Mouse (Mus musculus) retina, postnatal 7 days (tissue): Measurements from ENCODE around the gene Samd14.
"Not testable (repeated sequence)": the region's sequence is repeated elsewhere in the genome, so short reads cannot be mapped to it uniquely, and the experiment has no call there.

Source experiments
- DNase-seq: peaks from one replicate; pipeline ENCODE4 v3.0.0-alpha.2; 2012; ENCODE audit warnings: low read depth, low spot score

Samd14 gene

DNA sequence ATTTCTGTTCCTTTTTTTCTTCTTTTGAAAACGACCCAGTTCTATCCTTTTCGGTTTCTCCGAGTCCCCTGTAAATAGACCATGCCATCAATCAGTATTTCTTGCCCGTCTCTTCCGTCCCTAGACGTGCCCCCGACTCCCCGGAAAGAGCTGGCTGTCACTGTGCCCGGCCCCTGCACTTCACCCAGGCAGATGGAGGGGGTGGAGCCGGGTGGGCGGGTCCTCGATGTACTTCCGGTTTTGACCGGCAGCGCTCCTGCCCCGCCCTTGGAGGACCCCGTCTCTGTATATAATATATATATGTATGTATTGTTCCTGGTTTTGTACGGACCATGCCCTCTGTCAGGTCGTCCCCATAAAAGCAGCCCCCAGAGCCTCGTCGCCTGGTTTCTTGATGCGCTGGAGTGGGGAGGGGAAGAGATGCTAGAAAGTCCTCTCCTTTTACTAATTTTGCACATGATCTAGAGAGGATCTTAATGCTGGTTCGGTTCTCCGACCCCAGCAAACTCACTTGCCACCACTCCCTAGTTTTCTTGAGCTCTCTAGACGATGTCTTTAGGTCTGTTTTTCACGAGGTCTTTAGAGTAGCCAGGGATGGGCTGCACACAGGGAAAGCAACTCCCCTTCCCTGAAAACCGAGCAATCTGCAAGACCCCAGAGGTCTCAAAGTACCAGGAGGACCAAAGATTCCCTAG, 3.0 kb upstream of the Samd14 start:
- no peak for DNase-seq

DNA sequence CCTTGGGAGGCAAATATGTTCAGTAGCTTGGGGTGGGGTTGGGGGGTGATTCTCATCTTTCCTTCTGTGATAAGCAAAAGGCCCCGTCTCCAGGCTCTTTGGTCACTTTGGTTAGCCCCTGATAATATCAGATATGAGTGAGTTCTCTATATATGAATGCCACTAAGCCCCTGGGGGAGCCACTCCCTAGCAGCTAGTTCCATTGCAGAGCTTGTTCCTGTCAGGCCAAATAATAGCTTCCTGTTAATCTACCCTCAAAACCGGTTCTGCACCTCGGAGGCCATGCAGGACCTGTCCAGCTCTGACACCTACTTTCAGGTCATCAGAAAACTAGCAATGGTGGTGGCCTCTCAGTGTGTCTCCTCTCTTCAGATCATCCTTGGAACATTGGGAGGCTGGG, 2.3 kb upstream of the Samd14 start:
- DNase-seq: no peak

DNA sequence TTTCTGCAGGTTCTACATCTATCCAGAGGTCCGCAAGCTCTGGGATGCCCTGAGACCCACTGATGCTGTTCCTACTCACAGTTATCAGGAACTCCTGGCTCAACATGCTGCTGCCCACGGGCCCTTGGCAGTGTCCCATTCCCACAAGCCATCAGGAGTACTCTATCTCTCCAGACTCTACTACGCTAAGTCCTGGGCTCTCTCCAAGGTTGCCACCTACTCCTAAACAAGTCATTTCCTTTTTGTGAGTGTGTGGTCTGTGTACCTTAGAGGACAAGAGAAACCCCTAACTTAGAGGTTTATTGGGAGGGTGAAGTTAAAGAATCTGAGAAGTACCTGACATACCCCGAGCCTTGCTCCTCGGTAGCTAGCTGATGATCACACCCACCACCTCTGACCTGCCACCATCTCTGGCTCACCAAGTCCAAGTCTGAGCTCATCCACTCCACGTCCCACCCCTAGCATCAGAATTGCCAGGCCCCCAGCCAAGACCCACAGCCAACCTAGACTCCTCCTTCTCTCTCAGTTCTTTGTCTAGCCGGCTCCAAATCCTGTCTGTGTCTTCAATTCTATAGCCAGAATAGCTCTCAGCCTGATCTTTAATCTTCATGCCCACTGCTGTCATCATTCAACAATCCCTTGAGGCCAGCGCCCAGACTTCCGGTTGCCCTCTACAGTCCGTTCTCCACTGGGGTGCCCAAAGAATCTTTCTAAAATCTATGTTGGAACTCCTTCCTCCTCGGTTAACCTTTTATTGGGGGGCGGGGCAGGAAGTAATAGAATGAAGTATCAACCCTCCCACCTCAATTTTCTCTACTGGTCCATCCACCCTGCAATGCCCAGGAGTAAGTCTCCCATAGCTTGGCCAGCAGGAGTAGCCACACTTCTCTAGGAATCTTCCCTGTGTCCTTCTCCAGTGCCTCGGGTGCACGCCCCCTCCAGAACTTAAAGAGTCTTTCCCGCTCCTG, 734 bp upstream of the Samd14 start:
- no peak for DNase-seq

DNA sequence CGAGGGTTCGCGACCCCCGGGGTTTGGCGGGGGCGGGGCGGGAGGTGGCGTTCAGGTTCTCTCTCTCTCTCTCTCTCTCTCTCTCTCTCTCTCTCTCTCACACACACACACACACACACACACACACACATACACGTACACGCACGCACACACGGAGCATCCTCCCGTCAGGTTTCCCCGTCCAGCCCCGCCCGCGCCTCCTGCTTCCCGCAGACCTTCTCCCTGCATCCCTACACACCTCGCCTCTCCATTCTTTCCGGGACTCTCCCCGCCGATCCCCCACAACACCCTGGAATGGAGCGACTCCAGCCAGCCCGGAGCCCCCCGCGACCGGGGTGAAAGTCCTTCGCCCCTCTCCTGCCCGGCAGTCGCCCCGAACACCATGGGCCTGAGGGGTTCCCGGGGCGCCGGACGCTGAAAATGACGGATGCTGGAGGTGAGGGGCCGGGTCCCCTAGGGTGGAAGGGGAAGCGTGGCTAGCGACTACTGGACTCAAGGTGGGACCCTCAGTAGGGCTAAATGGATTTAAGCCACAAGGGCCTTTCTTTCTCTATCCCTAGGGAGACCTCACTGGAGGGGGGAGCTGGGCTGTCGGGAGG, 561 bp downstream of the Samd14 start:
- DNase-seq: no peak

DNA sequence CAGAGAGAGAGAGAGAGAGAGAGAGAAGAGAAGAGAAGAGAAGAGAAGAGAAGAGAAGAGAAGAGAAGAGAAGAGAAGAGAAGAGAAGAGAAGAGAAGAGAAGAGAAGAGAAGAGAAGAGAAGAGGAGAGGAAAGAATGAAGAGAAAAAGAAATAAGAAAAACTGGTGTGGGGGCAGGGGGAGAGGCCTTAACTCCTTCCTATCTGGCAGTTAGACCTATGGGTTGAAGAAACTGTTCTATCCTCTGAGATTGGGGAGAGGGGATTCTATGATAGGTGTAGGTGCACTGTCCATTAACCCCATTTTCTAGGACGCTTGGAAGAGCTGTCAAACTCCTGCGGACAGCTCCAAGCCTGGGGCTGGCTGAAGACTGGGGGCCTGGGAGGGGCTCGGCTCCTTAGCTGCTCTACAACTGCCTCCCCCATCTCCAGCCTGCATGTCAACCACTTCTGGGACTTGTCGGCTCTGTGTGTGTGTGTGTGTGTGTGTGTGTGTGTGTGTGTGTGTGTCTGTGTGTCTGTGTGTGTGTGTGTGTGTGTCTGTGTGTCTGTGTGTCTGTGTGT, 1.2 kb downstream of the Samd14 start:
- DNase-seq: not testable (repeated sequence)

DNA sequence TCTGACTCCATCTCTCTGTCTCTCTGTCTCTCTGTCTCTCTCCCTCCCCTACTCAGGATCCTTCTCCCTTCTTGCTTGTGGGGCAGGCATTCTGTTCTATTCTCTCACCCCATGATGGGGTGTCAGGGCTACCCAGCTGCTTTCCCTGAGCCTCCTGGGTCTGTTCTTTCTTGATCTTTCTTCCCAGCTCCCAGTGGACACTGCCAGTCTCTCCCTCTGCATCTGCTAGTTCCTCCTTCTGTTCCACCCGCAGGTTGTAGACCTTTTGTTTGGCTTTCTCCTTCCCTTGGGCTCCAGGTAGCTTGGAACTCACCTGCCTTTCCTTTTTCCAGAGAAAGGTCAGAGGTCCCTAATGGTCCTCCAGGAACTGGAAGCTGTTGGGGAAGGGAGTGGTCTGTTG, 1.7 kb downstream of the Samd14 start:
- no peak for DNase-seq

DNA sequence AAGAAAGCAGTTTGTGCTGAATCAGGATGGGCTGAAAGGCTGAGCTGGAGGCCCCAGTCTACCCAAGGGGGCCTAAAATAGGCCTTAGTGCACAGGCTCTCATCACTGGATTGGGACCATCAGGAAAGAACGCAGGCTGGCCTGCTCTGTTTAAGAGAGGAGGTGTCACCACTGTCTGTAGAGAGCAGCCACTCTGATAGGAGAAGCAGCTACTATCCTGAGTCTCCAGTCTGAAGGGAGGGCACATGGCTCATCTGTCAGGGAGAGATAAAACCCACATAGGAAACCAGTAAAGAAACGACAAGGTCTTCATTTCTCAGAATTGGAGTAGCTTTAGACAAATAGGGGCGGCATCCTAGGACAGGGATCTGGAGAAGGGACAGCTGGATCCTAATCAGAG, 2.4 kb downstream of the Samd14 start:
- no peak for DNase-seq

DNA sequence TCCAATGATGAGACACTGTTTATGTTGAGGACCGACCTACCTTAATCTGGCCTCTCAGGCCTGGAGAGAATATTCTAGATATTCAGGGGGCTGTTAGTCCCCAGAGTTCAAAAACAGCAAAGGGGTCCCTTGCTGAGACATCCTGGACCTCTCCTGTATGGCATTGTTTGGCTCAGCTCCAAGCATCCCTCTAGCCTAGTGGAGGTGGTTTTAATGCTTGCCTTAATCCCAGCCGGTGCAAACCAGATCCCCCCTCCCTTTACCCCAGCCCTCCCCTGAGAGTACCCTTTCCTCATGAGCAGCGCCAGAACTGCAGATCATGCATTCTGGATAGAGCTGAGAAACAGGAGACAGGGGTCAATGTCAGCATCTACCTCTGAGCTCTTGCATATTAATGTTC, 2.8 kb downstream of the Samd14 start:
- DNase-seq: no peak

DNA sequence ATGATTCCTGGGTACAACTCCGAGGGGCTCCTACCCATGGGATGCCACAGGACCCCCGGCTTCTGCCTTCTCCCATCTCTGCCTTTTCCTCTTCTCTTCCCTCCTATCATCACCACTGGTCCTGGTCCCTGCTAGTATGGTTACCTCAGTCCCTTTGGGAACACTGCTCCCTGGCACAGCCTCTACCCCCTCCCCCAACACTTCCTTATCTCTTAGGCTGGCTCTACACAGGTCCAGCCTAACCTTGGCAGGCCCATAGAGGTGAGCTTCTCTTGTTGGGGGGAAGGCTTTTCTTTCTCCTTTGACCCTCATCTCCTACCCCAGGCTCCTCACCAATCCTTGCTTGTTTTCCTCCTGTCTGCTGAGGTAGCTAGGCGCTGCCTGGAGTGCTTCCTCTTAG, 5.8 kb downstream of the Samd14 start:
- DNase-seq: no peak

DNA sequence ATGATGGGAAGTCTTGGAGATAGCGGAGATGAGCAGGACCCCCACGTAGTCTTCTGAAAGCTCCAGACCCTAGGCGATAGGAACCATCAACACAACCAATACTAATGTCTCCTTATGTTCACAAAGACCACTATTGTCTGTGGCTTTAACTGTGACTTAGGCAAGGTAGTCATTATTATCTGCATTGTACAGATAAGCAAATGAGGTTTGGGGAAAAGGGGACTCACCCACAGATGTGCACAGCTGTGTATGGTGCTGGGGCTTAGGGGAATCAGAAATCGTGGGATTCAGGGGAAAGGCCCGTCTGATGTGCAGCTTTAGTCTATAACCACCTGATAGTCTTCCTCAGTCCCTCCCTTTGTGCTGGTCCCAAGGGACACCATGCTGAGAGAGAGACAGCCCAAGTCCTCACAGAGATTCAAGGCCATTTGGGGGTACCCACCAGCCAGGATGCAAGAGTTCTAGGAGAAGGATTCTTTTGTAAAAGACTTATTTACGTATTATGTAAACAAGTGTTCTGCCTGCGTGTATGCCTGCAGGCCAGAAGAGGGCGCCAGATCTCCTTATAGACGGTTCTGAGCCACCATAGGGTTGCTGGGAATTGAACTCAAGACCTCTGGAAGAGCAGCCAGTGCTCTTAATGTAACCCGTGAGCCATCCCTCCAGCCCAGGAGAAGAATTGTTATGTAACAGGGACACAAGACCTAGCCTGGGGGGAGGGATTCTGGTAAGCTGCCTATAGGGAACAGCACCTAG, 12.7 kb downstream of the Samd14 start:
- no peak for DNase-seq

DNA sequence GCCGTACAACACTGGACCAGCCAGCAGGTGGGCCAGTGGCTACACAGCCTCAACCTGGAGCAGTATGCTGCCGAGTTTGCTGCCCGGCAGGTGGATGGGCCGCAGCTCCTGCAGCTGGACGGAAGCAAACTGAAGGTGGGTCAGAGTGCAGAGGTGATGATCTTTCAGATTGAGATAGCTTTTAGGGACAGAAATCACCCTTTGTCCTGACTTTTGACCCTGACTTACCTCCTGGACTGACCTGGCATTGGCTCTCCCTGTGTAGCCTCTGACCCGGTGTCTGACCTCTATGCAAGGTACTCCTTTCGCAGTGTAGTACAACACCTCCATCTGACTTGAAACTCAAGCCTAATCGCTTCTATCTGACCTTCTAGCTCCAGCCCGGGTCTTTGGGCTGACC, 13.8 kb downstream of the Samd14 start:
- DNase-seq: no peak

DNA sequence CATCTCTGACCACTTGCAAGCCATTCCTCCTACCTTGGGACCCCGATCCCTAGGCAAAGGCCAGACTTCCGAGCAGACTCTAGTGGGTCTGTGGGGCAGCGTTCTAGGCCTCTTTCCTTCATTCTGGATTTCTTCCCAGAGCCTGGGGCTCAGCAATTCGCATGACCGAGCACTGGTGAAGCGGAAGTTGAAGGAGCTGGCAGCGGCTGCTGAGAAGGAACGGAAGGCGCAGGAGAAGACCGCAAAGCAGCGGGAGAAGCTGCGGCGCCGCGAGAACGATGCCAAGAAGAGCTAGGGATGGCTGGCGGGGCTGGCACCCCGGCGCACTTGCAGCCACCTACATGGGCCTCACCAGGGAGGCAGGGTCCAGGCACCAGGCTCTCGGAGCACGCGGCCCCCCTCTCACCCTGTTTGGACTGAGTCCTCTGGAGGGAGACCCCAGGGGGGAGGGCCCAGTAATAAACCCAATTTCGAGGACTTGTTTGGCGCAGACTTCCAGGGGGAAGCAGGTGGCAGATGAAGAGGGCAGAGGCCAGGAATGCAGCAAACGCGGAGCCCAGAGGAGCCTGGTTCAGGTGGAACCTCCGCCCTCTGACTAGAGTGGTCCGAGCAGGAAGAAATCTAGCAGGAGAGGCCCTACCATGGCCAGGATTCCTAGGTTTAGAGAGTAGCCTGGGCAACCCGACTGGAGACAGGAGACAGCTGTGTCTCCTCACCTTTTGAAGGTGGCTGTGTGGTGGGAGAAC, 14.9 kb downstream of the Samd14 start:
- no peak for DNase-seq

DNA sequence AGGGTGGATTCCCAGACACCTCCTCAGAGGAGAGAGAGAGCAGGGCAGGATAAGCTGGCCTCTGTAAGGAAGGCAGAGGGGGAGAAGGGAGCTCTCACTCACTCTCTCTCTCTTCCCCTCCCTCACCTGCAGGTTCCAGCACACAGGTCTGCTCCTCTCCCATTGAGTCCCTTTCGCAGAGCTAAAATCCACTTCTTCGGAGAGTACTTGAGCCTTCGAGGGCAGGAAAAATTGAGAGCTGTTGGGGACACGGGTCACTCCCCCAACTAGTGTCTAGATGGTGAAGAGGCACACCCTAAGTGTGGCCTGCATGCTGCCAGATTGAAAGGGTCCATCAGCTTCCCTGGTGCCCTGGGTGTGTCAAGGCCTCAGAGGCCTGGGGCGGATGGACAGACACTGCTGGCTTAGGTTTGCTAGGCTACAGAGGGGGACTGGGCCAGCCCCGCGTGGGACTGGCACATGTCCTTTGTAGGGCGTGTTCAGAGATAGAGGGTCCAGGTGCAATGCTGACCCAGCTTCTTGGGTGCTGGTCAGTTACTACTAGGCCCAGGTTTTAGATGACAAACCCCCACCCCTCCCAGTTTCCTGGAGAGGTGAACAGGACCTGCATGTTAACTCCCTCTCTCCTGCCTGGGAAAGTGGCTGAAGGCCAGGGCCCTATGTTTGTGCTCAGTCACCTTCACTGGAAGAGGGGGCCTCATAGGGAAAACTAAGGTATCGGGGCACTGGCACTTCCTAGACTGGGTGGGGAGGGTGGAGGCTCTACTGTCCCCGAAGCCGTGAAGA, 15.7 kb downstream of the Samd14 start:
- DNase-seq: no peak

DNA sequence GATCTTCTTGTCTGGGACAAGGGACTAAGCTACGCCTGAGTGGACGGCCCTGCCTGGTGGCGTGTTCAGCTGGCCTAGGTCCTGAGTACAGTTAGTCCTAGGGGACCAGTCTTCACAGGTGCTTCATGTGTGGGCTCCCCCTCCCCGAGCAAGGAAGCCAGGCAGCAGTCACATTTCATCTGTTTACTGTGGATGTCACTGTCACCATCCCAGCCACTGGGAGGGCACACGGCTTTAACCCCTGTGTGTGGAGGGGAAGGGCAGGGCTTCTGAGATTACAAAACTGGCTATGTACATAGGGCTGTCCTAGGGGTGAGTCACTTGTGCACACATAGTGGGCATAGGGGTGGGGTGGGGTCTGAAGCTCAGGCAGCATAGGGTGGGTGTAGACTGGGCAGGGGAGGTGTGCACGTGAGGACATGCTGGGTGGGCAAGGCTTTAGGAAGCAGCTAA, 16.4 kb downstream of the Samd14 start:
- DNase-seq: no peak

DNA sequence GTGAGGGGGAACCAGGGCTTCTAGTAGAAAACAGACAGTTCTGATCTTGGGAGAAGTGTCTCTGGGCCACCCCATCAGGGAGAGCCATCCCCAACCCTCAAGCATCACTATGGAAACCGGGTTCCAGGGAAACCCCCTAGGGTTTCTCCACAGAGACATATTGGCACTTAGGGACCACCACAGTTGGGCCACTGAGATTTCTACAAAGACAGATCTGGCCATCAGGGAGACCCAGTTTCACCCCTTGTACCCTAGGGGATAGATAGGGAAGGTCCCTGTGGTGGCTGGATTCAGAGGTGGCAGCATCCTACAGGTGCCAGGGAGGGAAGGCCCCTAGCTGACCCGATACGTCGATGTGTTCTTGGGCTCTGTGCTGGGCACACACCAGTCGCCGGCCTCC, 17.2 kb downstream of the Samd14 start:
- DNase-seq: no peak

DNA sequence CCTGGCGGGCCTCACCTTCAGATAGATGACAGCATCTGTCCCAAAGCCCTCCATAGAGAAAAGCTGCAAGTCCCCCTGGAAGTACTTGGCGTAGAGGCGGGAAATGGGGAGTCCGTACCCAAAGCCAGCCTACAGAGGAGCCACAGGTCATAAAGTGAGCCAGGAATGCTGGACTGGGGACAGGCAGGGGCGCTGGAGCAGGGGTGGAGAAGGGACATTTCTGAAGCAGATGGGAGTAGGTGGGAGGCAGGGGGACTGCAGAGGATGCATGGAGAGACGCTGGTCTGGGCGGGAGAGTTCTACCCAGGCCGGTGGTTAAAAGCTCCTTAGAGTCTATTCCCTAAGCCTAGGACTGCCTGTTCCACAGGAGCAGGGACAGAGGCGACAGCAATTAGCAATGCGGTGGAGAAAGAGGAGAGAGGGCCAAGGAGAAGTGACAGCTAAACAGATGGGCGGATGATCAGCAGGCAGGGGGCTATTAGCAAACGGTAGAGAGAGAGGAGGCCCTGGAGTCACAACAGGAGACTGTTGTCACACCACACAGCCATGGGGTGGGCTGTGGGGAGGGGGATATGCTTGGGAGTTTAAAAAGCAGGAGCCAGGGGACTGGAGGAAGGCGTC, 18.3 kb downstream of the Samd14 start:
- DNase-seq: no peak

DNA sequence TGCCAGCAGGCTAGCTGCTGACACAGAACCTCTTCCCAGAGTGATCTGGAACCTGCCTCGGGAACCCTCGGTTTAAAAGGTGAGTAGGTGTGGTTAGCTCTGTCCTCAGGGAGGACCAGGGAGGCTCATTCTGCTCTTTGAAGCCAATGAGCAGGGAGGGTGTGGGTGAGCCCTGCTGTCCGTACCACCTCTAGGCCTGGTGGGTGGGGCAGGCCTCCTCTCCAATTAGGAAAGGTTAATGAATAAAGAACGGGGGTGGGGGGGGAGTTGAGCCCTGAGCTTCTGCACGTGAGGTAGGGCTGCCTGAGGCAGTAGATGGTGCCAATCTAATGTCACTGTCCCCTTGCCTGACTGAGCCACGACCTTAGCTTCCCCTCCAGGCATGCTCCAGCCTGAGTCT, 23.3 kb downstream of the Samd14 start:
- DNase-seq: no peak

DNA sequence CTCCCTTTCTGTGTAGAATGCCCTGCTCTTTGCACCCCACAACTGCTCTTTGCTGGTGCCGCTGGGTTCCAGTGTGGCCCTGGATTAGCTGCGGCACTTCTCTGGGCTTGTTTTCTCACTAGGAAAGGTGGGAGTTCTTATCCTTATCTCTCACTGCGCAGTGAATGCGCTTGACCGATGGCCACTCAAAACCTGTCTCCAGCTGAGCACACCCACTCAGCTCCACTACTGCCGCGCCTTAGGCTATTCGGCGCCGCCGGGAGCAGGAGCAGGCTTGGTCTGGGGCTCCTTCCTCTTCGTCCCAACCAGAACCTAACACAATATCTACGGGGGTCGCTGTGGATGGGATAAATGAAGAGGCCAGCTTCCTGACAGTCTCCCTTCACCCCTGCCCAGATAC, 23.9 kb downstream of the Samd14 start:
- no peak for DNase-seq

DNA sequence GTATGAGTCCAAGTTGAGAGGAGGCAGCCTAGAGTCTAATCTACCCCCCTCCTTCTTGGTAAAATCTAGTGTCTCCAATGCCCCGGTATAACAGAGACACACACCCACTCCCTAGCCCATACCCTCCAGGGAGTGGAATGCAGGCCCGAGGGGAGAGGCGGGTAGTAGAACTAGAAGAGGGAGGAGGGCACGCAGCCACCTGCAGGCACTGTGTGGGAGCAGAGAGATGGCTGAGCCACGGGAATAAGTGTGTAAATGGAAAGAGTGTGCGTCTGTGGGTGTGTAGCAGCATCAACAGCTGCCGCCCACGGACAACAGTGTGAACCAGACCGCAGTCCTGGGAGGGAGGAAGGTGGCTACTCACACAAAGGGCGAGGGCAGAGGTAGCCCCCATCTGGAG, 25.2 kb downstream of the Samd14 start:
- no peak for DNase-seq

DNA sequence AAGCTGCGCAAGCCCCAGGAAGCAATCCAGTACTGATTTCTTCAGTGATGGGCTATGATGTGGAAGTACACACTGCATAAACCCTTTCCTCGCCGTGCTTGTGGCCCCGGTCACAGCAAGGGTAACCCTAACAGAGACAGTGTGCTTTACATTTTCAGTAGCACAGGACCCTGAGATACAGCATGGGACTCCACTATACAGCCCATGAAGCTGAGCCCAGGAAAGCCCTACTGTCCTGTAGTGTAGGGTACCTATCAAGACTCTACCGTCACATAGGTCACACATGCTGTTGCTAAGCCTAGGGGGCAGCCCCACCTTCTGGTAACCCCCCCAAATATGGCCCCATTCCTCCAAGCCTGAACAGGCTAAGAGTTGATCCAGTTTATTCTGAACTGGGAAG, 26.8 kb downstream of the Samd14 start:
- DNase-seq: no peak
